Mouse (Mus musculus): Measurements from ENCODE around the gene Nvl.

The Nvl gene

GRCm38 (mm10) chr1:181143950-181144836, at the start of gene Nvl, which contains the start of gene Cnih4:
Gene Nvl, minus strand, starts transcription at chr1:181144204.
Gene Cnih4, plus strand, starts transcription at chr1:181144693.
- peak; percentile 99 for DNase-seq (ENCODE audit: low read depth, low spot score)

- no peak for DNase-seq (ENCODE audit: low read depth, low spot score)
Measured at GRCm38 (mm10) chr1:181188925-181189324, 44.9 kb upstream of the Nvl start.

GRCm38 (mm10) chr1:181170210-181170609, 26.2 kb upstream of the Nvl start:
- DNase-seq (ENCODE audit: low read depth, low spot score), result no peak

GRCm38 (mm10) chr1:181168377-181168776, 24.4 kb upstream of the Nvl start:
- no peak for DNase-seq (ENCODE audit: low read depth, low spot score)

GRCm38 (mm10) chr1:181167816-181168215, 23.8 kb upstream of the Nvl start:
- DNase-seq (ENCODE audit: low read depth, low spot score), result no peak

- no peak for DNase-seq (ENCODE audit: low read depth, low spot score)
Measured at GRCm38 (mm10) chr1:181151541-181151940, 7.5 kb upstream of the Nvl start.

GRCm38 (mm10) chr1:181150827-181151534, 7.0 kb upstream of the Nvl start:
- peak; percentile 94 for DNase-seq (ENCODE audit: low read depth, low spot score)

- DNase-seq (ENCODE audit: low read depth, low spot score), result no peak
Measured at GRCm38 (mm10) chr1:181150431-181150826, 6.4 kb upstream of the Nvl start.

- DNase-seq (ENCODE audit: low read depth, low spot score), result no peak
Measured at GRCm38 (mm10) chr1:181149373-181150017, 5.5 kb upstream of the Nvl start.

GRCm38 (mm10) chr1:181148540-181148939, 4.5 kb upstream of the Nvl start:
- peak; percentile 23 for DNase-seq (ENCODE audit: low read depth, low spot score)

GRCm38 (mm10) chr1:181146187-181146586, 2.2 kb upstream of the Nvl start:
- DNase-seq (ENCODE audit: low read depth, low spot score), result no peak

- no peak for DNase-seq (ENCODE audit: low read depth, low spot score)
Measured at GRCm38 (mm10) chr1:181144966-181145365, 962 bp upstream of the Nvl start.

GRCm38 (mm10) chr1:181143609-181143949, 425 bp downstream of the Nvl start:
- DNase-seq (ENCODE audit: low read depth, low spot score), result no peak

GRCm38 (mm10) chr1:181138730-181139129, 5.3 kb downstream of the Nvl start:
- no peak for DNase-seq (ENCODE audit: low read depth, low spot score)

- no peak for DNase-seq (ENCODE audit: low read depth, low spot score)
Measured at GRCm38 (mm10) chr1:181131915-181132314, 12.1 kb downstream of the Nvl start.

- no peak for DNase-seq (ENCODE audit: low read depth, low spot score)
Measured at GRCm38 (mm10) chr1:181126766-181127165, 17.2 kb downstream of the Nvl start.

GRCm38 (mm10) chr1:181125916-181126315, 18.1 kb downstream of the Nvl start:
- no peak for DNase-seq (ENCODE audit: low read depth, low spot score)

GRCm38 (mm10) chr1:181124145-181124544, 19.9 kb downstream of the Nvl start:
- DNase-seq (ENCODE audit: low read depth, low spot score), result no peak

GRCm38 (mm10) chr1:181117112-181117511, 26.9 kb downstream of the Nvl start:
- no peak for DNase-seq (ENCODE audit: low read depth, low spot score)

- DNase-seq (ENCODE audit: low read depth, low spot score), result no peak
Measured at GRCm38 (mm10) chr1:181090048-181090447, 54.0 kb downstream of the Nvl start.

- DNase-seq (ENCODE audit: low read depth, low spot score), result peak; percentile 64
Measured at GRCm38 (mm10) chr1:181084021-181084420, 60.0 kb downstream of the Nvl start.

GRCm38 (mm10) chr1:181073075-181073474, 70.9 kb downstream of the Nvl start:
- no peak for DNase-seq (ENCODE audit: low read depth, low spot score)
